In genomic region chr2:28173225-28174141, GRCm38 (mm10) we compare ENCODE assay signal across 26 mouse cellular contexts. TPM values are rescaled to one million over a fixed set of nuclear protein-coding genes. Genes with fewer than 3 reads are reported as not detected.
DNase-seq lines count a peak whose midpoint lies in the region; ATAC-seq lines count a peak whose summit lies in the region.
"Had no signal": no experiment of that assay in that cellular context is flagged by ENCODE, and none has a peak within 500 bp of the region (broad histone marks: within the 10 kb centered on the region; RNA-seq: fewer than 3 reads in every experiment).

No protein-coding gene starts in this region.

- no peak overlapping the region for H3K27ac ChIP-seq in heart, embryonic 10.5 days
- H3K27ac ChIP-seq in forebrain, embryonic 10.5 days: no peak overlapping the region
- H3K27ac ChIP-seq: embryonic facial prominence, embryonic 13.5 days; hindbrain, postnatal 0 days; kidney, embryonic 15.5 days; limb, embryonic 10.5 days; lung, embryonic 15.5 days; neural tube, embryonic 15.5 days; stomach, embryonic 15.5 days had no signal

- no peaks in the 10 kb centered on the region for H3K36me3 ChIP-seq in heart, embryonic 10.5 days
- H3K36me3 ChIP-seq in forebrain, embryonic 10.5 days (replicated peaks): no peaks in the 10 kb centered on the region
- H3K36me3 ChIP-seq: embryonic facial prominence, embryonic 13.5 days; kidney, embryonic 15.5 days; limb, embryonic 10.5 days; lung, embryonic 15.5 days; neural tube, embryonic 15.5 days; stomach, embryonic 15.5 days had no signal

- peak; percentile 13 for DNase-seq in heart, adult 8-10 months (ENCODE audit: low spot score)
- no peak for DNase-seq in heart, embryonic 10.5 days (ENCODE audit: low spot score)
- DNase-seq in lung, postnatal 36 days: peak; percentile 22
- DNase-seq in lung, postnatal 25 days (ENCODE audit: low spot score): no peak
- DNase-seq in cerebellum, postnatal 25 days: peak; percentile 46 to 47
- DNase-seq in testis, postnatal 14 days (ENCODE audit: low spot score): no peak
- no peak for DNase-seq in forebrain, embryonic 10.5 days (ENCODE audit: extremely low spot score, low spot score)
- DNase-seq: adrenal gland, postnatal 25 days; forebrain, postnatal 0 days; gastrocnemius, postnatal 36 days; heart, postnatal 36 days; layer of hippocampus, postnatal 36 days; thymus, adult 2 months had no signal

- peak; percentile 73 for ATAC-seq in megakaryocyte progenitor cell, adult 5-6 weeks (replicated peaks; ENCODE audit: poor library complexity)
- ATAC-seq: activated CD4-positive, CD25-positive, alpha-beta regulatory T cell, adult 4 months; hindbrain, postnatal 0 days; intestine, postnatal 0 days; midbrain, embryonic 16.5 days; Patski had no signal

- H3K9me3 ChIP-seq in heart, embryonic 10.5 days: no peaks in the 10 kb centered on the region
- no peaks in the 10 kb centered on the region for H3K9me3 ChIP-seq in forebrain, embryonic 10.5 days
- H3K9me3 ChIP-seq: embryonic facial prominence, embryonic 13.5 days; kidney, embryonic 15.5 days; limb, embryonic 10.5 days; lung, embryonic 15.5 days; neural tube, embryonic 15.5 days; stomach, embryonic 15.5 days had no signal

- H3K4me3 ChIP-seq in heart, embryonic 10.5 days: no peak overlapping the region
- H3K4me3 ChIP-seq in forebrain, embryonic 10.5 days: no peak overlapping the region
- H3K4me3 ChIP-seq: embryonic facial prominence, embryonic 13.5 days; kidney, embryonic 15.5 days; limb, embryonic 10.5 days; lung, embryonic 15.5 days; megakaryocyte, embryonic 14.5 days; neural tube, embryonic 15.5 days; stomach, embryonic 15.5 days had no signal

- WGBS in heart, embryonic 10.5 days: 66% methylated on average over 11 of the region's 11 CpGs
- WGBS in forebrain, embryonic 10.5 days: 85% methylated on average over 11 of the region's 11 CpGs

- peaks cover 20% of the 10 kb centered on the region for H3K27me3 ChIP-seq in heart, embryonic 10.5 days (ENCODE audit: insufficient read depth, poor library complexity, severe bottlenecking)
- no peaks in the 10 kb centered on the region for H3K27me3 ChIP-seq in forebrain, embryonic 10.5 days (ENCODE audit: poor library complexity, severe bottlenecking)
- H3K27me3 ChIP-seq: kidney, embryonic 15.5 days; lung, embryonic 15.5 days; neural tube, embryonic 15.5 days; stomach, embryonic 15.5 days had no signal

- H3K4me1 ChIP-seq in heart, embryonic 10.5 days: no peaks in the 10 kb centered on the region
- H3K4me1 ChIP-seq in forebrain, embryonic 10.5 days: no peaks in the 10 kb centered on the region
- H3K4me1 ChIP-seq: embryonic facial prominence, embryonic 13.5 days; limb, embryonic 10.5 days; neural tube, embryonic 15.5 days; stomach, embryonic 15.5 days had no signal

RNA-seq across cellular contexts. Expression of gene Olfm1, which starts 19.3 kb away (rescaled TPM):
- total RNA-seq in heart, adult 8-10 months (2022): 10 to 100 TPM in 3 of 4 experiments, 1 to 10 TPM in 1; 7.3 to 10.8 (median 10.6) TPM
- polyA plus RNA-seq in heart, embryonic 10.5 days (2016; fragmentation: Nextera tagmentation; extraction: Ambion mirVana): 3.7 and 8.8 TPM in 2 replicates
- 2.6 and 2.9 TPM in 2 replicates for total RNA-seq in megakaryocyte progenitor cell, adult 5-6 weeks (2015)
- total RNA-seq in megakaryocyte progenitor cell, adult 5-6 weeks (2017): 1.8 and 5.4 TPM in 2 replicates
- polyA plus RNA-seq in forebrain, embryonic 10.5 days (2016; fragmentation: Nextera tagmentation; extraction: Ambion mirVana): 12.1 and 15.5 TPM in 2 replicates

Comparison
In these comparisons a context has a peak if more than half of its experiments do, and no peak if none do; other contexts are left out.
1. DNase-seq: peak in heart, adult 8-10 months (single experiment), lung, postnatal 36 days (single experiment) and cerebellum, postnatal 25 days (2 of 2); none in heart, embryonic 10.5 days (single experiment), lung, postnatal 25 days (single experiment), testis, postnatal 14 days (single experiment) and forebrain, embryonic 10.5 days (single experiment).